Mouse (Mus musculus): ENCODE measurements around the gene Gm6351. TPM values are rescaled to one million over a fixed set of nuclear protein-coding genes. Genes with fewer than 3 reads are reported as not detected.
"Not testable (repeated sequence)": the region's sequence is repeated elsewhere in the genome, so short reads cannot be mapped to it uniquely, and the experiment has no call there.

Gene Gm6351
- total RNA-seq (2021) = not detected
- long read RNA-seq, experiment 1 = 0 reads
- long read RNA-seq, experiment 2 = 0 reads

DNA sequence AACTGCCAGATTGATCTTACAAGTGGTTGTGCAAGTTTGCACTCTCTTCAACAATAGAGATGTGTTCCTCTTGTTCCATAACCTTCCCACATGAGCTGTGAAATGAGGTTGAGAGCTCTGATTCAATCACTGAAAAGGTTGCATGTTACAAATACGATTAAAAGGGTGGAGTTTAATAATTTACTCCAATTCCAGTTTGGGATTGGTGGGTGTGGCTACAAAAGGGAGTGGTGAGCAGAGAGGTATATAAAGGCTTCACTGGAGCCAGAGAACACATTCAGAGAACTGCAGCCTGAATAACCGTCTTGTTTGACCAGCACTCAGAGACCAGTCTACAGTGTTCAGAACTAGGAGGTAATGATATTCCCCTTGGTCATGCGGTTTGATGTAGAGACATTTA is at the start of gene Gm6351:
Gene Gm6351 (plus strand): TSS at position 301 of the 400 bp plus-strand sequence.
- DNase-seq; intact Hi-C loops (cut with DNase I; ENCODE audit: low total_unique reads): not testable (repeated sequence)

DNA sequence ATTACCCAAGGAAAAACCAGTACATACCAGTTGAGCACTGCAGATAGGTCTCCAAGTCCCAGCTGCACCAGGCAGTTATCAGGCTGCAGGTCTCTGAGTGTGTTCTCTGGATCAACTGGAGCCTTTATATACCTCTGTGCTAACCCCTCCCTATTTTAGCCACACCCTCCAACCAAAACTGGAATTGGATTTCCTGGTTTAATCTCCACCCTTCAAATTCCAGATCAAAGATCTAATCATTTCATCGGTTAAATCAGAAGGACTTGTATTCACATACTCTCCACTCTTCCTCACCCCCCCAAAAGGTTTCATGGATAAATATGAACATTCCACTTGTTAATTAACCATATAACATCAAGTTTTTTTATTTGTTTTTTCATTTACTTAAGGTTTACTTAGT is 5.7 kb upstream of the Gm6351 start, which contains the start of gene BC061212:
Gene BC061212 (minus strand): TSS at position 101 of the 400 bp plus-strand sequence.
- intact Hi-C loops (cut with DNase I; ENCODE audit: low total_unique reads); DNase-seq: not testable (repeated sequence)

Other genes starting within 250 kb of the Gm6351 start
- not detected for gene Gm7792, start 232.6 kb upstream of the Gm6351 start, total RNA-seq (2021)
- not detected for gene Gm16429, start 147.3 kb upstream of the Gm6351 start, total RNA-seq (2021)
- not detected for gene BC061212, start 5.8 kb upstream of the Gm6351 start, total RNA-seq (2021)
- gene Gm3106, start 141.6 kb downstream of the Gm6351 start, total RNA-seq (2021) = not detected
- not detected for gene A430089I19Rik, start 230.4 kb downstream of the Gm6351 start, total RNA-seq (2021)
- gene Gm6502, start 238.1 kb downstream of the Gm6351 start, total RNA-seq (2021) = not detected